Mouse (Mus musculus) thymus, postnatal 14 days (tissue): Measurements from ENCODE around the gene Dpp6.

Experiments
- DNase-seq: peaks from one replicate; pipeline ENCODE4 v3.0.0; 2021

The Dpp6 gene

DNA sequence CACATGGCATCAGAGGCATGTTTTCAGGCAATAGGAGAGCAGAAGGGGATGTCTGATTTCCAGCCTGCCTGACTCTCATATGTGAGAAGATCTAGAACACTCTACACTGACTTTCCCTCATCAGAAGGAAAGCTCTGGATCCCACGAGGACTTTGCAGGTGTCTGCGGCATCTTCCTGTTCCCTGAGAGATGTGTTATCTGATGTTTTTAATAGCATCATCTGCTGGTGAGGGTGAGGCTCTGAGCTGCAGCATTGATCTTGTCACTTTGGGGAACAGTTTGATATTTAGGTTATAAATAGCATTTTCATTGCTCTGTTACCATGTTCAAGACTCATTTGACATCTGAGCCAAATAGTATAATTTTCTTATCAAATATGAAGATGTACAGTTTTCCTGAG lies 388.8 kb downstream of the Dpp6 start:
- DNase-seq = no peak

- DNase-seq = no peak
Measured at GRCm38 (mm10) chr5:27206213-27206612, 389.2 kb downstream of the Dpp6 start.

GRCm38 (mm10) chr5:27220116-27220515 lies 403.1 kb downstream of the Dpp6 start:
- DNase-seq = no peak

DNA sequence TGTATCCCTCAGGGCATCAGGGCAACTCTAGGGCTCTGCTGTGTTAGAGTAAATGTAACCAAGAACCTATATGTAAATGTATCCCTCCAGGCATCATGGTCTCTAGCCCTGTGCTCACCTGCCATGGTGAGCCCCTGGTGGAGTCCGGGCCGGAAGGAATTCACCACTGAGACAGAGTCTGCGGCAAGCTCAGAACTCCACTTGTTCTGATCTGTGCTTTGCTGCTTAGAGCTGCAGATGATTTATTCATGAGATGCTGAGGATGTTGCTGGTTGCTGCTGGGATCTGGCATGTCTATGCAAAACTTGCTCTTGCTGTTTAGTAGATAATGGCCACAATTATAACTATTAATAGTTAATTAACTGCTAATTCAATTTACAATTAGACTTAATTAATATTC lies 425.1 kb downstream of the Dpp6 start:
- no peak for DNase-seq

- no peak for DNase-seq
Measured at GRCm38 (mm10) chr5:27243226-27243625, 426.2 kb downstream of the Dpp6 start.

GRCm38 (mm10) chr5:27247793-27248192 lies 430.8 kb downstream of the Dpp6 start:
- DNase-seq = no peak

DNA sequence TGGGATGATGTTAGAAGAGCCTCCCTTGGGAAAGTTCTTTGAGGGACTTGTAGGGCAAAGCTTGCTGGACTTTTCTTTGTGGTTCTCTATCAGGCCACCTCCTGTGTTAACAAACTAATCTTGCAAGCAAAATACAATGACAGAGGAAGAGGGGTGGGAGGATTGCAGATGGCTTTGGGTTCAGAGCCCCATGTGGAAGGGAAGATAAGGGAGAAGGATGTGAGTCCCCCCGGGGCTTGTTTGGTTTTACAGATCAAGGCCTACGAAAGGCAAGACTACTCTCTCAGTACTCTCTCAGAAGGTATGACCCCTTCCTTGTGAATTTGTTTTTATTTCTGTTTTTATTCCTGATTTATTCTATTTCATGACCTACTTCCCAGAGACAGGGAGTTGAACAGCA lies 431.7 kb downstream of the Dpp6 start:
- DNase-seq = no peak

GRCm38 (mm10) chr5:27249951-27250350 lies 432.9 kb downstream of the Dpp6 start:
- no peak for DNase-seq

- no peak for DNase-seq
Measured at GRCm38 (mm10) chr5:27250906-27251305, 433.9 kb downstream of the Dpp6 start.

- no peak for DNase-seq
Measured at GRCm38 (mm10) chr5:27251361-27251760, 434.4 kb downstream of the Dpp6 start.

- DNase-seq = no peak
Measured at GRCm38 (mm10) chr5:27255247-27255646, 438.2 kb downstream of the Dpp6 start.

DNA sequence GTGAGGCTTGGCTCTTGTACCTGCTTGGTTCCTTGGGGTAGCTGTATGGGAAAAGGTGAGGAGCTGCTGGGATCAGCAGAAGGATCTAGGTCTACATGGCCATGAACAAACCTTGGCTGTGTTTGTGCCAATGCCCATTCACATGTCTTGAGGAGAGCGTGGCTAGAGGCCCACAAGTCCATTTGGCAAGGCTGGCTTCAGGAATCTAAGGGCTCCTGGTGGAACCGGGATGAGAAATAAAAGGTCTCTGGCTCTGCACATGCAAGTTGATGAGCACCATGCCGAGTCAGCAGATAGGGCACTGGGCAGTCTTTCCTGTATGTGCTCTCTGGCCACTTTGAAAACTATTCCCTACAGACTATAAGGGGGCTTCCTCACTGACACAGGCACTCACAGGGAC lies 441.6 kb downstream of the Dpp6 start:
- no peak for DNase-seq

DNA sequence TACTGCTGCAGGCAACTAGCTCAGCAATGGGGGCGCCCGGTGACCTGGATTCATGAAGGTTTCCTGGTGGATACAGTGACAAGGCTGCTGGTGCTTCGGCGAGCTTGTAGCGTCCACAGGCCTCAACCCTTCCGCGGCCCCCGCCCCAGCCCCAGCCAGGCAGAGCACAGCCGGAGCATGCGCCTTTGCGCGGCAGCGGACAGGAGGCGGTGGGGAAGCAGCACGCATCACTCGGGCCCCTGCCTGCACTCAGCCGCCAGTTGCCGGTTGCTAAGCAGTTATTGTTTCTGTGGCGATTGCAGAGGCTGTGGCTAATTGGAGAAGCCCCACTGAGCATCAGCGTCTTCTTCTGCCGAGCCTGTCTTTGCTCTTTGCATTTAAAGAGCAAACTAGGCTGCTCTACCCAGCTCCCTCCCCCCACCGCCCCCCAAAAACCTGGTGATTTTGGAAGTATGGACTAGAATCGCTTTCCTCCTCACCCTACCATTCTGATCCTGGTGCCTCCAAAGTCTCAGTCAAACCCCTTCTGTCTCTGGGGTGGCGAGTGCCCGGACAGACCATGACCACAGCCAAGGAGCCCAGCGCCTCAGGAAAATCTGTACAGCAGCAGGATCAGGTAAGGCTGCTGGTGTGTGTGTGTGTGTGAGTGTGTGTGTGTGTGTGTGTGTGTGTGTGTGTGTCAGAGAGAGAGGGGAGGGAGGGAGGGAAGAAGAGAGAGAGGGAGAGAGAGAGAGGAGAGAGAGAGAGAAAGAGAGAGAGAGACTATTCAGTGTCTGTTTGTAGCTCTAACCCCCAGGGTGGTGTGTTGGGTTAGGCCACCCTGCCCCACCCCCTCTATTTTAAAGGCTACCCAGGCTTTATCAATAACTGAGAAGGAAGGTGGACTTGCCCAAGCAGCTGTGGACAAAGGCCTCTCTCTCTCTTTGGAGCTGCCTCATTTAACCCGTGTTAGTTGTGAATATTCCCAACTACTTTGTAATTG lies 445.0 kb downstream of the Dpp6 start:
- DNase-seq = no peak

DNA sequence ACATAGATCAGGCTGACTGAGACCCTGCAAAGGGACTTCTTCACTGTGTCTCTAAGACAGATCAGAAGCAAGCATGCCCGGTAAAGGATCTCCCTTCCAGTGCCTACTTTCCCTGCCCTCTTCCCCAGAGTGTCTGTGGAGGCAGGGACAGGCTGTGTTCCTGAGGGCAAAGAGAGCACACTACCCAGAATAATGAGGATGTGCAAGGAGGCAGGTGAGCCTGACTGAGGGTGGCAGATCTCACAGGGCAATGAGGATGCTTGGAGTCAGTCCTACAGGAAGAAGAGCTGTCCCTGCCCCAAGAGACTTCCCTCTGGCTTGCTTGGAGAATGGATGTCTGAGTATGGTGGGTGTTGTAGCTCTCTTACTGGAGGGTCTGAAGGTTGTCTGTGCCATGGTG lies 445.7 kb downstream of the Dpp6 start:
- no peak for DNase-seq

DNA sequence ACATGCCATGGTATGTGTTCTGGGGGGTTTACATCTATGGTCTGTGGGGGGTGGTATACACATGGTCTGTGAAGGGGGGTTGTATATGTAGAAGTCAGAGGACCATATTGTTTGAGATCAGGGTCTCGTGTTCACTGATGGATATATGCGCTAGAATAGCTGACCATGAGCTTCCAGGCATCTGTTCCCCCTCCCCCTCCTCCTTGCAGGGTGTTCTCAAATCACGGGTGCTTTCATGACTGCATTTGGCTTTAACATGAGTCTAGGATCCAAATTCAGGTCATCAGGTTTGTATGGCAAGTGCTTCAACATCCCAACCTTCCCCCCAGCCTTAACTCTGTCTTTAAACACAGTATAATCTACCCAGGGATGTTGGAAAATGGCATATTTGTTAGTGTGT lies 448.3 kb downstream of the Dpp6 start:
- no peak for DNase-seq

GRCm38 (mm10) chr5:27271336-27271735 lies 454.3 kb downstream of the Dpp6 start:
- no peak for DNase-seq

DNA sequence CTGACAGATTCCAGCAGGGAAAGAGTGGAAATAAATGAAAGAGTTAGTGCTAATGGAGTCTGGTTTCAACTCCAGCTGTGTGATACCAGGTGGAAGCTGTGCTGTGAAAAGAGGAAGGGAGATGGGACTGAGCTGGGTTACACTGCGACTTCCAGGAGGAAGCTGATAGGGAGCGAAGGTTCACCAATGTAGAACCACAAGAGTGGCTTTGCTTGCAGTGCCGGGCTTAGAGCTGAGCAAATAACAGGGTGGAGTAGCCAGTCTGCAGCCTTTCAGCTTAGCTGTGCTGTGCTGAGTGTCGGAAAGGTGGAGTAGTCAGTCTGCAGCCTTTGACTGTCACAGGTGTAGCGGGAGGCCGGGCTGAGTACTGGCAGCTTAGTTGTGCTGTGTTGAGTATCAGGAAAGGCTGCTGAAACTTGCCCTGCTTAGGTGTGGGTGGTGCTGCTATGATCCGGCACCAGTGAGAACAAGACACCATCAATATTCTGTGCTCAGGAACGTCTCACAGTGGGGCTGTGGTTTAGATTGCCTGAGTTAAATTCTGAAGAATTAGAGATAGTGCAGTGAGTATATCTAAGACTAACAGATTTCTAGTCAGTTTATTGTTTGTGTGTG lies 457.9 kb downstream of the Dpp6 start:
- DNase-seq = no peak

DNA sequence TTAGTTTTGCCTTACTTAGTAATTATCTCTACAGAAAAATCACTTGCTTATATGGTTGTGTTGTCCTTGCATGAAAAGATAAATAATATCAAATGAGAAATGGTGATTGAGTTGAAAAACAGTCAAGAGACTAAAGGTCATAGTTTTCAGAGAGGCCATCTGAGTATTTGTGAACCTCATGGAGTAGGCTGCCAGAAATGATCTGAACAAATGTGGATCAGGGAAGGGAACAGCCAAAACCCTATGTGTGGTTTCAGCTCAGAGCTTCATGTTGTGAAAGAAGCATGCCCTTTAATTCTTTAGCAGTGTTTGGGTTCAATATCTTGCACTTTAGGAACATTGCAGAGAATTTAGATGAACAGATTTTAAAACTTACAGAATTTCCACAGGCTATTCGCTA lies 458.9 kb downstream of the Dpp6 start:
- DNase-seq = no peak

GRCm38 (mm10) chr5:27278120-27278645 lies 461.2 kb downstream of the Dpp6 start:
- DNase-seq = no peak

- no peak for DNase-seq
Measured at GRCm38 (mm10) chr5:27286876-27287275, 469.9 kb downstream of the Dpp6 start.

- DNase-seq = no peak
Measured at GRCm38 (mm10) chr5:27291378-27291777, 474.4 kb downstream of the Dpp6 start.

DNA sequence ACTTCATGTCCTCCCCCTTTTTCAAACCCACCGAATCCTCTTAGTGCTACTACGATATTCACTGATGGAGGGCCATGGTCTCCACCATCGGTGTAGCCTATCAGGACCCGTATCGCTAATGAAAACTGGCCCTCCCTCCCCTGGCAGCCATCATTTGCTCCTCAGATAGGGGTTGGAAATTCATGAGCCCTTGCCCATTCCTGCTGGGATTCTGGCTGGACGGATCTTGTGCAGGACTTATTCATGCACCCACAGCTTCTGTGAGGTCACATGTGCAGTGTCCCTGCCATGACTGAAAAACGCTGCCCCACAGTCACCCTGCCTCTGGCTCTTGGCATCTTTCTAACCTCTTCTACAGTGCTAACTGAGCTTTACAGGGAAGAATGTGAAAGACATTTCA lies 475.2 kb downstream of the Dpp6 start:
- DNase-seq = no peak

DNA sequence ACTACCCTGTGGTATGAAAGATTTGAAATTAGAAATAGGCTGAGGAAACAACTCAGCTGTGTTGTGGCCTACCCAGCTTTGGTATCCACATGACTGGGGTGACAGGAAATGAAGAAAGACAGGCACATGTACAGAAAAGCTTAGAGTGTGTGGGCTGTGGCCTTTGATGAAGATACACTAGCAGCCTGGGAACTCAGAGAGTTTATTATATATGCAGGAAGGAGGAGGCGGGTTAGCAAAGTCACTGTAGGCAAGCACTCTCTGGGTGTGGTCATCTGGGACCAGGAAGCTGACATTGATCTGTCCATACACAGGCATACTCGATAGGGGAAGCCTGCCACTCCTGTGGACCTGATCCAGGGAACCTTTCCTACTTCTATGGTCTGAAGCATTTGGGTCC lies 487.1 kb downstream of the Dpp6 start:
- peak; percentile 33 for DNase-seq

DNA sequence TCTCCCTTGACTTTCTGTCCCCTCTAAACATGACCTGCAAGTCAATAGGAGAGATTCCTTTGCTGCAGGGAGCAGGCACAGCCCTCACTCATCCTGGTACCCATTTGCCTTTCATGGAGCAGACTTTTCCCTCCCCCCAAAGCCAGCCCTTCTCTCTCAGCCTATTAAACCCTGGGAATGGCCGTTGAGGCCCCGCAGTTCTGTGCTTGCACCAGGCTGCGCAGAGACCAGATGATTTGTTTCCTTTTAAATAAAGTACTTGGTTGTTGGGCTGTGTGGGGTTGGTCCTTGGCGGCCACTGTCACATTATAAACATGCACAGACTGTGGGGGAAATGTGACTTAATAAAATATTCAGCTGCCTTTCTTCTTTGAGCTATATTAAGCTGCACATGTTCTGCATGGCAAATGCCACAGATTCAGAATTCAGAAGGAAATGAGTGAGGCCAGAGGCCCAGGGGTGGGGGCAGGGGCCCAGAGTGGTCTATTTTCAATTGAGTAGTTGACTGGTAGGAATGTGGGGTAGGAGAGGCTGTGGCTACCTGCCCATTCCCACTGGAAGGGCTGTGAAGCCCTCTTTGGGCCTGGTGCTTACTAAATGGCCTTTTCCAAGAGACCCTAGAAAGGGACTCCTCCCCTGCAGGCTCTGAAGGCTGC lies 489.6 kb downstream of the Dpp6 start:
- no peak for DNase-seq
